Mouse (Mus musculus) midbrain, embryonic 13.5 days (tissue): ENCODE data around the gene Ryk. TPM values are rescaled to one million over a fixed set of nuclear protein-coding genes. Genes with fewer than 3 reads are reported as not detected.

ENCODE experiments used
- ATAC-seq: fragments of 200-750 bp; cut with Nextera tagmentation; 2 replicates; pipeline ENCODE4 v1.8.0; 2017; ENCODE audit warnings: mild to moderate bottlenecking, moderate TSS enrichment, moderate library complexity
- H3K27ac ChIP-seq: fragments of 300-500 bp; sonication (generic); 2 replicates; pipeline ENCODE4 v1.5.1; 2015; ENCODE audit warnings: inconsistent platforms, mild to moderate bottlenecking, moderate library complexity
- H3K27me3 ChIP-seq: fragments of 300-500 bp; sonication (generic); 2 replicates; pipeline ENCODE4 v1.6.1; 2015; ENCODE audit warnings: mild to moderate bottlenecking, inconsistent platforms
- H3K36me3 ChIP-seq: fragments of 300-500 bp; sonication (generic); 2 replicates; pipeline ENCODE4 v1.6.1; 2015; ENCODE audit warnings: mild to moderate bottlenecking, inconsistent platforms
- H3K4me1 ChIP-seq: fragments of 300-500 bp; sonication (generic); replicated peaks from 2 replicates; pipeline ENCODE4 v1.6.1; 2015; ENCODE audit warnings: inconsistent platforms
- H3K4me2 ChIP-seq: fragments of 300-500 bp; sonication (generic); replicated peaks from 2 replicates; pipeline ENCODE4 v1.6.1; 2015; ENCODE audit warnings: moderate library complexity, mild to moderate bottlenecking, inconsistent platforms
- H3K4me3 ChIP-seq: fragments of 300-500 bp; sonication (generic); replicated peaks from 2 replicates; pipeline ENCODE4 v1.5.1; 2015; ENCODE audit warnings: mild to moderate bottlenecking, inconsistent platforms
- H3K9ac ChIP-seq: fragments of 300-500 bp; sonication (generic); replicated peaks from 2 replicates; pipeline ENCODE4 v1.6.1; 2015; ENCODE audit warnings: mild to moderate bottlenecking, inconsistent platforms
- H3K9me3 ChIP-seq: fragments of 300-500 bp; sonication (generic); 2 replicates; pipeline ENCODE4 v1.6.1; 2016; ENCODE audit warnings: mild to moderate bottlenecking, inconsistent platforms
- WGBS: fragments of 180-500 bp; shearing (Covaris S2); methylation state at CpG from one replicate; pipeline ENCODE4 v1.1.7; 2015; 5-methylcytosine and 5-hydroxymethylcytosine counted together
- polyA plus RNA-seq: library from polyadenylated mRNA; unstranded; fragments of >200 nt; fragmentation: Nextera tagmentation; extraction: Ambion mirVana; gene quantifications from 2 replicates; pipeline ENCODE4 v1.2.1, GENCODE M21; 2015

Gene Ryk
- 10.8 and 14.5 TPM in 2 replicates for polyA plus RNA-seq

DNA sequence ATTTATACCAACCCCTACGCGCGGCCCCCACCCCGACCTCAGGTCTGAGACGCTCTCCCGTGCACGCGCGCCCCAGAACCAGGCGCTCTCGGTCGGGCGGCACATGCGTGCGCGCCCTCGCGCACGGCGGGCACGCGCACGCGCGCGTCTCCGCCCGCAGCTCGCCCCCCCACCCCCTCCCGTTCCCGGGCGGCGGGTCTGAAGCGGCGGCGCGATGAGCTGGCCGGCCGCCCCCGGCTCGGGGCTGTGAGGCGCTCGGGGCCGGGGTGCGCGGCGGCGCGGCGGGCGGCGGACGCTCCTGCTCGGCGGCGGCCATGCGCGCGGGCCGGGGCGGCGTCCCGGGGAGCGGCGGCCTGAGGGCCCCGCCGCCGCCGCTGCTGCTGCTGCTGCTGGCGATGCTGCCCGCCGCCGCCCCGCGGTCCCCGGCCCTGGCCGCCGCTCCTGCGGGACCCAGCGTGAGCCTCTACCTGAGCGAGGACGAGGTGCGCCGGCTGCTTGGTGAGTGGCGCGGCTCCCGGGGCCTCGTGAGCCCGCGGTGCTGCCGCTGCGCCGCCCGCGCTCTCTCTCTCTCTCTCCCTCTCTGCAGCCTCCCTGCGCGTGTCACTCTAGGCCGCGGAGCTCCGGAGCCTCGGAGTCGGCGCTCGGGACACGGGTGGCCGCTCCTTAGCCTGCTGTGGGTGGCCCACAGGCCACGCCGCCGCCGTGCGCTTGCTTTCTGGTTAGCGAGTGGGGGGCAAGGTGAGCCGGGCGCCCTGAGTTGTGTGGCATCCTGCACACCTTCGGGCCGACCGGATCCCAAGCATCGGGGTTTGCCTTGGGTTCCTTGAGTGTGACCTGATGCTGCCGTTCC lies at the start of gene Ryk:
Gene Ryk, plus strand, starts transcription at position 176 of the 850 bp plus-strand sequence.
- peaks cover 31% of the 10 kb centered on the region for H3K4me1 ChIP-seq
- peak within 1 kb of the TSS; percentile 91 for H3K27ac ChIP-seq
- H3K9ac ChIP-seq: peak within 1 kb of the TSS; percentile 97
- under 1% methylated on average over 67 of the region's 119 CpGs for WGBS
- no peaks in the 10 kb centered on the region for H3K27me3 ChIP-seq
- peak within 1 kb of the TSS; percentile 84 for H3K4me3 ChIP-seq
- peak within 1 kb of the TSS; percentile 82 for H3K4me2 ChIP-seq
- no peaks in the 10 kb centered on the region for H3K9me3 ChIP-seq
- peak; percentile 88 for ATAC-seq
- H3K36me3 ChIP-seq: no peaks in the 10 kb centered on the region

- H3K27me3 ChIP-seq: no peaks in the 10 kb centered on the region
- no peak overlapping the region for H3K9ac ChIP-seq
- no peak overlapping the region for H3K27ac ChIP-seq
- no peak overlapping the region for H3K4me2 ChIP-seq
- H3K4me1 ChIP-seq: no peaks in the 10 kb centered on the region
- H3K4me3 ChIP-seq: no peak overlapping the region
- H3K36me3 ChIP-seq: no peaks in the 10 kb centered on the region
- 83% methylated on average over 3 of the region's 3 CpGs for WGBS
- no peak for ATAC-seq
- no peaks in the 10 kb centered on the region for H3K9me3 ChIP-seq
These were observed 45.2 kb upstream of the Ryk start for GRCm38 (mm10) chr9:102789491-102789890.

DNA sequence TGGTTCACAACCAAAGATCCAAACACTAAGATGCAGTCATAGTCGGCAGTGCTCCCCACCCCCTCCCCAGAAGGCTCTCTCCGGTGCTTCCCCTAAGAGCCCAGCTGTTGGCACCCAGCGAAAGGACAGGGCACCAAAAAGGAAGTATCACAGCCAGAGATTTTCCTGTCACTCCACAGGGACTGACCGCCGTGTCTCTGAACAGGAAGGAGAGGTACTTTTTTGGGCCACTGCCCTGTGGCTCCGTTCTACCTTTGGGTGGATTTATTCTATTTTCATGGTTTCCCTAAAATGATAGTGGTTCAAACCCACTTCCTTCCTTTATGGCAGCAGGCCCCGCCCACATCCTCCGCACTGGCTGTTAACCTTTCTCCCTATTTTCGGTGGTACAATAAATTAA lies 42.9 kb upstream of the Ryk start:
- no peaks in the 10 kb centered on the region for H3K4me1 ChIP-seq
- H3K27me3 ChIP-seq: no peaks in the 10 kb centered on the region
- H3K4me2 ChIP-seq: no peak overlapping the region
- H3K9ac ChIP-seq: no peak overlapping the region
- H3K36me3 ChIP-seq: no peaks in the 10 kb centered on the region
- H3K4me3 ChIP-seq: no peak overlapping the region
- WGBS: 78% methylated on average over 9 of the region's 9 CpGs
- no peaks in the 10 kb centered on the region for H3K9me3 ChIP-seq
- ATAC-seq: no peak
- no peak overlapping the region for H3K27ac ChIP-seq

DNA sequence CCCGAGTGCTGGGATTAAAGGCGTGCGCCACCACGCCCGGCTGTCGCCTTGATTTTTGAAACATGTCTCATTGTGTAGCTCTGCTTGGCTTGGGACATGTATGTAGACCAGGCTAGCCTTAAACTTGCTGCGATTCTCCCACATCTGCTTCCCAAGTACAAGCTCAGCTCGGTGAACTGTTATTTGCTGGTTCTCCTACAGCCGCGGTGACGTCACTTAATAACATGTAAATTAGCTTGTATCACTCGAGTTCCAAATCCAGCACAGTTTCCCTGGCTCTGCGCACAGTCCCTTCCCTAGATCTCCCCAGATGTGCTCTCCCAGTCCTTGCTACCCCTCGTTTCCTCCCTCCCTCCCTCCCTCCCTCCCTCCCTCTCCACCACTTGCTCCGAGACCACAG lies 41.9 kb upstream of the Ryk start:
- Histone ChIP-seq H3K27ac (no peak overlapping the region), H3K4me3 (no peak overlapping the region), H3K4me2 (no peak overlapping the region), H3K4me1 (no peaks in the 10 kb centered on the region), H3K9me3 (no peaks in the 10 kb centered on the region), H3K9ac (no peak overlapping the region), H3K36me3 (no peaks in the 10 kb centered on the region), H3K27me3 (no peaks in the 10 kb centered on the region)
- ATAC-seq: no peak
- 76% methylated on average over 15 of the region's 15 CpGs for WGBS

DNA sequence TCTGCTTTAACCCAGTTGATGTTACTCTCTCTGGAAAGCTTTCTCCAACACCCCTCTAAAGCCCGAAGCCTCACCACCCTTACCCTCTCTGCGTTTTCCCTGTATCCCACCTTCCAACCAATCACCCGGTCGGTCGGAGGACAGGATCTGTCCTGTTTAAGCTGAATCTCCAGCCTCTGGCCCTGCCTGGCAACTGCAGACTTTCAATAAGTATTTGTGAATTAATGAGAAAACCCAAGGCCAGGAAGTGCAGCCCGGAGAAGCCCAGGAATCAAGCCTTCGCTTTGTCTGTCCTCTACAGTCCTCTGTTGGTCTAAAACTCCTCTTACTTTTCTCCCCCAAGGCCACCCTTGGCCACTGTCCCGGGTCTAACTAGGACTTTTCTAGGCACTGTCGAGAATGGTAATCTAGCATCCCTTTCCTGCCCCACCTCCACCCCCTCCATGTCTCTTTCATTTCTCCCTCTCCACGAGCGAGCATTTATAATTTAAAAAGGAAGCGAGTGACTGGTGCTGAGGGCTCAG lies 41.4 kb upstream of the Ryk start:
- WGBS: 72% methylated on average over 12 of the region's 12 CpGs
- no peaks in the 10 kb centered on the region for H3K36me3 ChIP-seq
- H3K4me3 ChIP-seq: no peak overlapping the region
- no peaks in the 10 kb centered on the region for H3K9me3 ChIP-seq
- H3K4me1 ChIP-seq: no peaks in the 10 kb centered on the region
- H3K9ac ChIP-seq: no peak overlapping the region
- H3K27me3 ChIP-seq: no peaks in the 10 kb centered on the region
- no peak overlapping the region for H3K27ac ChIP-seq
- no peak for ATAC-seq
- H3K4me2 ChIP-seq: no peak overlapping the region

- 87% methylated on average over 4 of the region's 4 CpGs for WGBS
- no peaks in the 10 kb centered on the region for H3K36me3 ChIP-seq
- no peak overlapping the region for H3K9ac ChIP-seq
- H3K27me3 ChIP-seq: no peaks in the 10 kb centered on the region
- no peaks in the 10 kb centered on the region for H3K4me1 ChIP-seq
- H3K9me3 ChIP-seq: no peaks in the 10 kb centered on the region
- H3K4me3 ChIP-seq: no peak overlapping the region
- no peak overlapping the region for H3K4me2 ChIP-seq
- H3K27ac ChIP-seq: no peak overlapping the region
- ATAC-seq: no peak
These were observed 36.3 kb upstream of the Ryk start for GRCm38 (mm10) chr9:102798406-102798805.

- no peak overlapping the region for H3K9ac ChIP-seq
- H3K36me3 ChIP-seq: no peaks in the 10 kb centered on the region
- no peaks in the 10 kb centered on the region for H3K9me3 ChIP-seq
- no peak overlapping the region for H3K27ac ChIP-seq
- H3K4me2 ChIP-seq: no peak overlapping the region
- H3K27me3 ChIP-seq: no peaks in the 10 kb centered on the region
- no peak overlapping the region for H3K4me3 ChIP-seq
- ATAC-seq: no peak
- 90% methylated on average over 10 of the region's 10 CpGs for WGBS
- H3K4me1 ChIP-seq: no peaks in the 10 kb centered on the region
These were observed 28.6 kb upstream of the Ryk start for GRCm38 (mm10) chr9:102806056-102806573.

- no peak overlapping the region for H3K4me3 ChIP-seq
- WGBS: 90% methylated on average over 5 of the region's 5 CpGs
- H3K36me3 ChIP-seq: no peaks in the 10 kb centered on the region
- no peaks in the 10 kb centered on the region for H3K4me1 ChIP-seq
- H3K4me2 ChIP-seq: no peak overlapping the region
- H3K9me3 ChIP-seq: no peaks in the 10 kb centered on the region
- ATAC-seq: no peak
- no peak overlapping the region for H3K27ac ChIP-seq
- no peaks in the 10 kb centered on the region for H3K27me3 ChIP-seq
- H3K9ac ChIP-seq: no peak overlapping the region
These were observed 23.5 kb upstream of the Ryk start for GRCm38 (mm10) chr9:102811192-102811591.

GRCm38 (mm10) chr9:102818228-102818627 lies 16.5 kb upstream of the Ryk start:
- no peak overlapping the region for H3K4me2 ChIP-seq
- H3K4me1 ChIP-seq: no peaks in the 10 kb centered on the region
- H3K27me3 ChIP-seq: no peaks in the 10 kb centered on the region
- no peak overlapping the region for H3K9ac ChIP-seq
- ATAC-seq: no peak
- H3K4me3 ChIP-seq: no peak overlapping the region
- H3K27ac ChIP-seq: peak overlapping the region; percentile 12; the same call in 1 of the 2 replicates
- H3K36me3 ChIP-seq: no peaks in the 10 kb centered on the region
- no peaks in the 10 kb centered on the region; the same call in 1 of the 2 replicates for H3K9me3 ChIP-seq

DNA sequence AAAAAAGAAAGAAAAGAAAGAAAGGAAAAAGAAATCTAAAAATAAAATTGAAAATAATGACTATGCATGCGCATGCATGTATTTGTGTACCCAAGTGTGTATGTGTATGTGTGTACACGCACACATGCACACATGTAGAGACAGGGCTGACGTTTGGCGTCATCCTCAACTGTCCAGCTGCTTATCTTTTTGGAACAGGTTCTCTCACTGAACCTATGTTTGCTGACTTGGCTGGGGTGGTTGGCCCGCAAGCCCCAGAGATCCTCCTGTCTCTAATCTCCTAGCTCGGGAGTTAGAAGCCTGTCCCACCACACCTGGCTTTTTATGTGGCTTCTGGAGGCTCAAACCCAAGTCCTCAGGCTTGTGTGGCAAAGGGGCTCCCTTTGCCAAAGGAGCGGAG lies 6.1 kb upstream of the Ryk start:
- 91% methylated on average over 7 of the region's 7 CpGs for WGBS
- Histone ChIP-seq H3K9me3 (no peaks in the 10 kb centered on the region), H3K4me3 (no peak overlapping the region), H3K27ac (no peak overlapping the region), H3K27me3 (no peaks in the 10 kb centered on the region), H3K9ac (no peak overlapping the region), H3K4me2 (no peak overlapping the region), H3K36me3 (no peaks in the 10 kb centered on the region), H3K4me1 (no peaks in the 10 kb centered on the region)
- no peak for ATAC-seq

GRCm38 (mm10) chr9:102831541-102831940 lies 3.2 kb upstream of the Ryk start:
- no peak overlapping the region for H3K27ac ChIP-seq
- no peak overlapping the region for H3K4me2 ChIP-seq
- H3K9ac ChIP-seq: no peak overlapping the region
- WGBS: 86% methylated on average over 4 of the region's 4 CpGs
- H3K27me3 ChIP-seq: no peaks in the 10 kb centered on the region
- H3K4me1 ChIP-seq: peaks cover 11% of the 10 kb centered on the region
- ATAC-seq: no peak
- no peaks in the 10 kb centered on the region for H3K36me3 ChIP-seq
- no peaks in the 10 kb centered on the region for H3K9me3 ChIP-seq
- H3K4me3 ChIP-seq: no peak overlapping the region

- H3K36me3 ChIP-seq: no peaks in the 10 kb centered on the region
- ATAC-seq: peak; percentile 51
- peaks cover 28% of the 10 kb centered on the region for H3K4me1 ChIP-seq
- no peaks in the 10 kb centered on the region for H3K9me3 ChIP-seq
- H3K9ac ChIP-seq: peak overlapping the region; percentile 97
- H3K27ac ChIP-seq: peak overlapping the region; percentile 91
- peak overlapping the region; percentile 84 for H3K4me3 ChIP-seq
- WGBS: 14% methylated on average over 10 of the region's 10 CpGs
- H3K4me2 ChIP-seq: peak overlapping the region; percentile 48
- no peaks in the 10 kb centered on the region for H3K27me3 ChIP-seq
These were observed 339 bp upstream of the Ryk start for GRCm38 (mm10) chr9:102834414-102834741.
